8 mouse cellular contexts compared by ENCODE assay signal in genomic region chr6:118455042-118455631, GRCm38 (mm10). TPM values are rescaled to one million over a fixed set of nuclear protein-coding genes. Genes with fewer than 3 reads are reported as not detected.
DNase-seq lines count a peak whose midpoint lies in the region; ATAC-seq lines count a peak whose summit lies in the region.

TSS of gene Zfp248 (minus strand) at chr6:118455528.

- peak within 1 kb of the TSS; percentile 72 for H3K4me3 ChIP-seq in intestine, embryonic 16.5 days (ENCODE audit: low read length)
- H3K4me3 ChIP-seq in midbrain, embryonic 10.5 days = peak within 1 kb of the TSS; percentile 83

- H3K9ac ChIP-seq in intestine, embryonic 16.5 days (ENCODE audit: low read depth, low read length) = peak within 1 kb of the TSS; percentile 86

- H3K36me3 ChIP-seq in intestine, embryonic 16.5 days (ENCODE audit: control insufficient read depth, insufficient read depth, low read length) = no peaks in the 10 kb centered on the region
- peaks cover 12% of the 10 kb centered on the region for H3K36me3 ChIP-seq in midbrain, embryonic 10.5 days

- under 1% methylated on average over 43 of the region's 43 CpGs for WGBS in intestine, embryonic 16.5 days
- WGBS in midbrain, embryonic 10.5 days = under 1% methylated on average over 43 of the region's 43 CpGs

- no peaks in the 10 kb centered on the region for H3K27me3 ChIP-seq in intestine, embryonic 16.5 days (replicated peaks; ENCODE audit: control insufficient read depth, insufficient read depth, low read length)
- no peaks in the 10 kb centered on the region; the same call in 1 of the 2 replicates for H3K27me3 ChIP-seq in midbrain, embryonic 10.5 days (ENCODE audit: low read depth, poor library complexity, severe bottlenecking)

- intact Hi-C loops in left cerebral cortex, postnatal 36 days (cut with DNase I) = loop anchor here (1.0 kb wide), 1 partner anchor 24 kb away; the partner anchor contains the start of gene Zfp9

- no peaks in the 10 kb centered on the region for H3K9me3 ChIP-seq in intestine, embryonic 16.5 days (ENCODE audit: control insufficient read depth, low read length)
- H3K9me3 ChIP-seq in midbrain, embryonic 10.5 days (replicated peaks) = no peaks in the 10 kb centered on the region

- peak within 1 kb of the TSS; percentile 86 for H3K27ac ChIP-seq in intestine, embryonic 16.5 days (ENCODE audit: low read length)
- peak within 1 kb of the TSS; percentile 96 for H3K27ac ChIP-seq in midbrain, embryonic 10.5 days (replicated peaks)

- DNase-seq in adrenal gland, postnatal 10 days = peak; percentile 91
- DNase-seq in embryo, embryonic 9.5 days (ENCODE audit: extremely low spot score) = peak; percentile 89
- peak; percentile 74 to 90 for DNase-seq in gastrocnemius, postnatal 4 days (ENCODE audit: low spot score in 2 of 2)
- peak; percentile 93 to 95 for DNase-seq in left cerebral cortex, postnatal 36 days (ENCODE audit: low spot score in 2 of 2)
- DNase-seq in midbrain, embryonic 10.5 days (ENCODE audit: low spot score) = peak; percentile 91
- peak; percentile 95 for DNase-seq in right cerebral cortex, postnatal 36 days (ENCODE audit: low spot score in 2 of 2)
- DNase-seq in urinary bladder, postnatal 4 days (ENCODE audit: low spot score in 2 of 2) = peak; percentile 83 to 89

- H3K4me2 ChIP-seq in intestine, embryonic 16.5 days (ENCODE audit: low read depth, low read length) = peak within 1 kb of the TSS; percentile 79

- H3K4me1 ChIP-seq in intestine, embryonic 16.5 days (ENCODE audit: control insufficient read depth, insufficient read depth, low read length) = peaks cover 8% of the 10 kb centered on the region; the same call in 1 of the 2 replicates
- H3K4me1 ChIP-seq in midbrain, embryonic 10.5 days = peaks cover 23% of the 10 kb centered on the region

- peak; percentile 96 for ATAC-seq in intestine, embryonic 16.5 days

RNA-seq across cellular contexts. Expression of gene Zfp248, which starts in this region (rescaled TPM):
- 1 to 10 TPM; 3.2 to 4.2 TPM for total RNA-seq in adrenal gland, postnatal 10 days (2021)
- total RNA-seq in gastrocnemius, postnatal 4 days (2021) = 1 to 10 TPM; 3.7 to 3.9 TPM
- 3.8 TPM in 2 replicates for polyA plus RNA-seq in intestine, embryonic 16.5 days (2015; fragmentation: Nextera tagmentation; extraction: Ambion mirVana)
- 10 to 100 TPM; 18.3 to 21.2 TPM for total RNA-seq in left cerebral cortex, postnatal 36 days (2021)
- 9.8 and 11.0 TPM in 2 replicates for polyA plus RNA-seq in midbrain, embryonic 10.5 days (2016; fragmentation: Nextera tagmentation; extraction: Ambion mirVana)

Comparison
In these comparisons a context has a peak if more than half of its experiments do, and no peak if none do; other contexts are left out.
1. Peak in every context shown above with its lines: DNase-seq, ATAC-seq, H3K4me3 ChIP-seq and H3K27ac ChIP-seq.